Comparison of ENCODE assay signal across 8 mouse cellular contexts in the genomic region with DNA sequence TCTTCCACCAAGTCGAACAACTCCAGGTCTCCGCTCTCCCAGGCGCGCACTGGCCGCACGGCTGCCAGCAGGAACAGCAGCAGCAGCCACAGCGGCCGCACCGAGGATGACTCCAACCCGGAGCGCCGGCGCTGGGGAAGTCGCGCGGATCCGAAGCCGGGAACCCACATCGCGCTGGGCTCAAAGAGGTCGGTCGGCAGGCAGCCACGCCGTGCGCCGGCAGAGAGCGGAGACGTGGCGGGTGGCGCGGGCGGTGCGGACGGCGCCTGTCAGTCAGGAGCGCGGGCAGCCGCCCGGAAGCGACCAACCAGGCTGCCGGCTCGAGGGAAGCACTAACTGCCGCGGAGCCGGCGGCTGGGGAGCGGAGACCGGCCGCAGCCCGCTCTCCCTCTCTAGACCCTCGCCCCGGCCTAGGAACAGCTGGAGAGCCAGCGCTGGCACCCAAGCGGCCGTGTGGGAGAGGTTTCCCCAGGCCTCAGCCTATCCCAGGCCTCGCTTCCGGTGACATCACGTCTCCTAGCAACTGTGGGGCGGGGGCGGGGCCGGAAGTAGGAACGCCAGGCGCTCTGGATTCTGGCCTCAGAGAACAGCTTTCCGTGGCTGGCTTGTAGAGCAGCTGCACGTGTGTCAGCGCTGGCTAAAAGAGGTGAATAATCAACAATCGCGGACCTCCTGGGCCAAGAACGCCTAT. TPM values are rescaled to one million over a fixed set of nuclear protein-coding genes. Genes with fewer than 3 reads are reported as not detected.
DNase-seq lines count a peak whose midpoint lies in the region; ATAC-seq lines count a peak whose summit lies in the region.

Gene Dnajc1, minus strand, starts transcription at position 500 of the 691 bp plus-strand sequence.

- H3K36me3 ChIP-seq in hindbrain, embryonic 16.5 days (ENCODE audit: control insufficient read depth, insufficient read depth, low read length), result no peaks in the 10 kb centered on the region
- no peaks in the 10 kb centered on the region for H3K36me3 ChIP-seq in macrophage (ENCODE audit: inconsistent target)

- 0% methylated on average over 52 of the region's 69 CpGs for WGBS in hindbrain, embryonic 16.5 days
- under 1% methylated on average over 59 of the region's 69 CpGs for WGBS in macrophage (ENCODE audit: missing documents)

- peaks cover 45% of the 10 kb centered on the region for H3K79me2 ChIP-seq in macrophage (ENCODE audit: inconsistent target)

- peak; percentile 88 for DNase-seq in WW6 (ENCODE audit: low read depth, low spot score)
- peak; percentile 71 to 90 for DNase-seq in cerebellum, postnatal 4 days (ENCODE audit: low spot score in 2 of 2)
- DNase-seq in gastrocnemius, adult 18-20 months (ENCODE audit: low spot score), result peak; percentile 86
- DNase-seq in left cerebral cortex, adult 18-20 months (ENCODE audit: low spot score in 2 of 2), result peak; percentile 82 to 89
- peak; percentile 91 for DNase-seq in right cerebral cortex, adult 18-20 months
- peak; percentile 67 for DNase-seq in urinary bladder, postnatal 10 days (ENCODE audit: low spot score)

- H3K4me2 ChIP-seq in hindbrain, embryonic 16.5 days (ENCODE audit: low read length), result peak within 1 kb of the TSS; percentile 66

- H3K9ac ChIP-seq in hindbrain, embryonic 16.5 days (ENCODE audit: low read depth, low read length), result peak within 1 kb of the TSS; percentile 87

- peak within 1 kb of the TSS; percentile 97 for H3K4me3 ChIP-seq in hindbrain, embryonic 16.5 days (ENCODE audit: low read length)
- peak within 1 kb of the TSS; percentile 73 for H3K4me3 ChIP-seq in macrophage (ENCODE audit: inconsistent target)

- peak; percentile 100 for ATAC-seq in hindbrain, embryonic 16.5 days

- peaks cover 2% of the 10 kb centered on the region; the same call in 1 of the 2 replicates for H3K9me3 ChIP-seq in hindbrain, embryonic 16.5 days (ENCODE audit: control insufficient read depth, low read length)

- peak within 1 kb of the TSS; percentile 99 for H3K27ac ChIP-seq in hindbrain, embryonic 16.5 days (ENCODE audit: low read depth, low read length)
- 0 out of 2 replicates have a peak within 1 kb of the TSS, but pooled peaks have one; percentile 21 for H3K27ac ChIP-seq in macrophage

- no peaks in the 10 kb centered on the region for H3K27me3 ChIP-seq in hindbrain, embryonic 16.5 days (replicated peaks; ENCODE audit: control insufficient read depth, insufficient read depth, low read length)

- H3K4me1 ChIP-seq in hindbrain, embryonic 16.5 days (ENCODE audit: control insufficient read depth, insufficient read depth, low read depth, low read length), result peaks cover 12% of the 10 kb centered on the region

RNA-seq across cellular contexts. Expression of gene Dnajc1, which starts in this region (rescaled TPM):
- total RNA-seq in gastrocnemius, adult 18-20 months (2021), result 10 to 100 TPM in 1 of 2 experiments, 1 to 10 TPM in 1; 8.7 to 10.4 TPM
- 19.1 and 21.7 TPM in 2 replicates for polyA plus RNA-seq in hindbrain, embryonic 16.5 days (2015; fragmentation: Nextera tagmentation; extraction: Ambion mirVana)
- 10 to 100 TPM; 23.2 to 25.8 TPM for total RNA-seq in left cerebral cortex, adult 18-20 months (2021)
- total RNA-seq in macrophage (2018; cell fraction: chromatin; rRNA removed), result 100 to 1,000 TPM in 4 of 26 experiments, 10 to 100 TPM in 22; 58.9 to 183 (median 78.9) TPM
- total RNA-seq in macrophage (2018; cell fraction: cytosol; rRNA removed), result 10 to 100 TPM; 16.9 to 43.7 (median 26.4) TPM
- total RNA-seq in macrophage (2018; cell fraction: nucleus; rRNA removed), result 100 to 1,000 TPM in 2 of 26 experiments, 10 to 100 TPM in 24; 32.3 to 115 (median 58.7) TPM
- 18.8 to 68.3 TPM (median 27.2 TPM) in 3 replicates for polyA plus RNA-seq in macrophage (2018)

Comparison
In these comparisons a context has a peak if more than half of its experiments do, and no peak if none do; other contexts are left out.
1. Peak in every context shown above with its lines: DNase-seq, ATAC-seq, H3K4me3 ChIP-seq and H3K27ac ChIP-seq.